Mouse (Mus musculus): Measurements from ENCODE around the gene Aamp. TPM values are rescaled to one million over a fixed set of nuclear protein-coding genes. Genes with fewer than 3 reads are reported as not detected.
A peak's percentile ranks its signal among the peaks of the same experiment; 100 is the strongest.
"Not testable (repeated sequence)": the region's sequence is repeated elsewhere in the genome, so short reads cannot be mapped to it uniquely, and the experiment has no call there.

Aamp gene
- polyA plus RNA-seq (2016; fragmentation: Nextera tagmentation; extraction: Ambion mirVana) = 241 and 246 TPM in 2 replicates

GRCm38 (mm10) chr1:74284543-74285160, at the start of gene Aamp, which contains the start of gene Pnkd:
Gene Aamp, minus strand, starts transcription at chr1:74284738.
Gene Pnkd, plus strand, starts transcription at chr1:74284930.
- Histone ChIP-seq H3K4me1 (peaks cover 25% of the 10 kb centered on the region), H3K36me3 (peaks cover 51% of the 10 kb centered on the region), H3K9me3 (replicated peaks) (no peaks in the 10 kb centered on the region), H3K27ac (replicated peaks) (peak within 1 kb of the TSS; percentile 83), H3K4me3 (peak within 1 kb of the TSS; percentile 78), H3K27me3 (ENCODE audit: low read depth, poor library complexity, severe bottlenecking) (no peaks in the 10 kb centered on the region)
- under 1% methylated on average over 56 of the region's 56 CpGs for WGBS
- DNase-seq (ENCODE audit: low spot score) = peak; percentile 100

DNA sequence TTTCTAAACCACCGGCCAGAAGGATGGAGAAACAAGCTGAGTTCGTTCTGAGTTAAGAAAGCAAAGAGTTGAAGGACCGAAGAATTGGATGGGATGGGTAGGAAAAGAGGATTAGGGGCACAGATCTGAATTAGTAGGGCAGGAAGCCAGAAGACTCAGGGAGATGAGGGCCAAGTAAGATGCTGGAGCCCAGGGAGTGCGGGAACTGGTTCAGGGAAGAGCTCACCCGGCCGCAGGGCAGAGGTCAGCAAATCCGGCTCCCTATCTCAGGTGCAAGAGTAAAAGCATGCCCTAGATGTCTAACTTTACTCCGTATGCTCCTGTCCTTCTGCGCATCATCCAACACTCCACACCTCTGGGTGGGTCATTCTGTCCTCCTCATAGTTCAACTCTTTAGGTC, 48.4 kb upstream of the Aamp start:
- DNase-seq (ENCODE audit: low spot score) = no peak
- Histone ChIP-seq H3K36me3 (no peaks in the 10 kb centered on the region), H3K27ac (replicated peaks) (peak overlapping the region; percentile 85), H3K4me3 (peak overlapping the region; percentile 66), H3K9me3 (replicated peaks) (no peaks in the 10 kb centered on the region), H3K4me1 (peaks cover 44% of the 10 kb centered on the region), H3K27me3 (ENCODE audit: low read depth, poor library complexity, severe bottlenecking) (0 out of 2 replicates have a peak, but pooled peaks cover 7% of the 10 kb centered on the region)
- 3% methylated on average over 9 of the region's 9 CpGs for WGBS

DNA sequence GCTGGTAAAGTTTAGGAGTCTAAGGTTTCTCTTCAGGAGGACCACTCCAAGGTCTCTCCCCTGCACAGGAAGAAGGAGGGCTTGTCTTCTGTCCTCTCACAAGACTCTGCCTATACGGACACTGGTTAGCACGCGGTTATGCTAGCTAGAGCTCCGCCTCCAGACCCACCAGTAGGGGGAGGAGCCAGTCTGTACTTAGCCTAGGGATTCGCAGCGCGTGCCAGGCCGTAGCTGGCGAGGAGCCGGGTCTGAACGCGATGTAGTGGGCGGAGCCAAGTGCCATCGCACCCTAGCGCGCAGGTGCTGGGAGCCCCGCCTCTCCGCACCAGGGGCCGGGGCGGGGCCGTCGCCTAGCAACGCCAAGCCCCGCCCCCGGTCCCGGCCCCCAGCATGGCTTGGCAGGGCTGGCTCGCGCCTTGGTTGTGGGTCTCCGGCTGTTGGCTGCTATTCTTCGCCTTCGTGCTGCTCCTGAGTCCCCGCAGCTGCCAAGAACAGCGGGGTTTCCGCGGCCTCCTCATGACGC, 47.8 kb upstream of the Aamp start:
- peak overlapping the region; percentile 85 for H3K27ac ChIP-seq (replicated peaks)
- H3K4me1 ChIP-seq = peaks cover 44% of the 10 kb centered on the region
- WGBS = under 1% methylated on average over 36 of the region's 36 CpGs
- H3K4me3 ChIP-seq = peak overlapping the region; percentile 66
- H3K36me3 ChIP-seq = no peaks in the 10 kb centered on the region
- H3K9me3 ChIP-seq (replicated peaks) = no peaks in the 10 kb centered on the region
- DNase-seq (ENCODE audit: low spot score) = peak; percentile 94
- H3K27me3 ChIP-seq (ENCODE audit: low read depth, poor library complexity, severe bottlenecking) = 0 out of 2 replicates have a peak, but pooled peaks cover 7% of the 10 kb centered on the region

GRCm38 (mm10) chr1:74331046-74331681, 46.6 kb upstream of the Aamp start:
- Histone ChIP-seq H3K4me1 (peaks cover 44% of the 10 kb centered on the region), H3K27me3 (ENCODE audit: low read depth, poor library complexity, severe bottlenecking) (0 out of 2 replicates have a peak, but pooled peaks cover 7% of the 10 kb centered on the region), H3K4me3 (no peak overlapping the region), H3K9me3 (replicated peaks) (no peaks in the 10 kb centered on the region), H3K36me3 (no peaks in the 10 kb centered on the region), H3K27ac (replicated peaks) (peak overlapping the region; percentile 42; the same call in 1 of the 2 replicates)
- WGBS = 82% methylated on average over 4 of the region's 4 CpGs
- DNase-seq (ENCODE audit: low spot score) = no peak

DNA sequence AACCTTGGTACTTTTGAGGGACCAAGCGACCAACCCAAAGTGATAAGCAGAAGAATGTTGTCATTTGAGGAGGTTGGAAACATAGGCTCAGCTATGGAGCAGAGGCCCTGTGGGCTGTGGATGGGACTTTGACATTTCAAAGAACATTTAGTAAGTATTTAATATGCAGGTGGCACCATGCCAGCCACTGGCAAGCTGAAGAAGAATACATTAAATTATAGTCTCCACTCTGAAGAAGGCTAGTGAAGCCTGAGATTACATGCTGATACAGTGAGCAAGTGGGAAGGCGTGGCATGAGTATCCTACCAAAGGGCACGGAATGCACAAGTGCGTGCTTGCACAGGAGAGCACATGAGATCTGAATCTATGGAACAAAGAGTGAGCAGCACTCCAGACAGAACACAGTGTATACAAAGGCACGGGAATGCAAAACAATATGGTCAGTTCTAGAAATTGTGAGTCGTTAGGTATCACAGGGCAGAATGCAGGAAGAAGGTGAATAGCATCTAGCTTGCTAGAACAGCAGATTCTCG, 45.4 kb upstream of the Aamp start:
- 86% methylated on average over 7 of the region's 7 CpGs for WGBS
- no peaks in the 10 kb centered on the region for H3K36me3 ChIP-seq
- no peak for DNase-seq (ENCODE audit: low spot score)

GRCm38 (mm10) chr1:74326916-74327315, 42.4 kb upstream of the Aamp start:
- not testable (repeated sequence) for H3K9me3 ChIP-seq (replicated peaks); H3K36me3 ChIP-seq; H3K4me1 ChIP-seq; DNase-seq (ENCODE audit: low spot score); H3K27ac ChIP-seq (replicated peaks); H3K4me3 ChIP-seq; H3K27me3 ChIP-seq (ENCODE audit: low read depth, poor library complexity, severe bottlenecking)
- 64% methylated on average over 2 of the region's 2 CpGs for WGBS

More for the DNA sequence above, 45.4 kb upstream of the Aamp start:
- Histone ChIP-seq H3K4me3 (no peak overlapping the region), H3K9me3 (replicated peaks) (no peaks in the 10 kb centered on the region), H3K27ac (replicated peaks) (no peak overlapping the region), H3K27me3 (ENCODE audit: low read depth, poor library complexity, severe bottlenecking) (0 out of 2 replicates have a peak, but pooled peaks cover 7% of the 10 kb centered on the region), H3K4me1 (peaks cover 35% of the 10 kb centered on the region)

DNA sequence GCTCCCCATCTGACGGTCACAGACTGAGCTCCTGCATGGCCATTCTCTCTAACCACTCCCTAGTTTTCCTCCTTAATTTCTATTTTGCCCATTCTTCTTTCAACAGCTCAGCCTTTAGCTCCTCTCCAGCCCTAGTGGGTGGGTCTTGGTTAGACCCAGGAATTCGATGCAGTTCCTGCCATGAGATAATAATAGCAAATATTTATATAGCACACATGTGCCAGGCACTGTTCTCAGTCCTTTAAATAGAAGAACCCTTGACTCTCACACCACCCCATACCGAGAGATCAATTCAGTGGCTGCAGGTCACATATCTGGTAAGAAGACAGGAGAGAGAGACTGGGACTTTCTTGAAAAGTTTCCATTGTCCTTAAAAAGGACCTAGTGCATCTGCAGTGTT, 36.9 kb upstream of the Aamp start:
- no peak overlapping the region for H3K4me3 ChIP-seq
- WGBS = 84% methylated on average over 3 of the region's 3 CpGs

GRCm38 (mm10) chr1:74318711-74319110, 34.2 kb upstream of the Aamp start:
- Histone ChIP-seq H3K27ac (replicated peaks) (no peak overlapping the region), H3K27me3 (ENCODE audit: low read depth, poor library complexity, severe bottlenecking) (no peaks in the 10 kb centered on the region), H3K36me3 (no peaks in the 10 kb centered on the region), H3K4me3 (no peak overlapping the region), H3K9me3 (replicated peaks) (no peaks in the 10 kb centered on the region), H3K4me1 (no peaks in the 10 kb centered on the region)
- no peak for DNase-seq (ENCODE audit: low spot score)
- 91% methylated on average over 3 of the region's 3 CpGs for WGBS

More for the DNA sequence above, 36.9 kb upstream of the Aamp start:
- Histone ChIP-seq H3K4me1 (no peaks in the 10 kb centered on the region), H3K36me3 (no peaks in the 10 kb centered on the region), H3K27me3 (ENCODE audit: low read depth, poor library complexity, severe bottlenecking) (no peaks in the 10 kb centered on the region), H3K27ac (replicated peaks) (no peak overlapping the region), H3K9me3 (replicated peaks) (no peaks in the 10 kb centered on the region)
- DNase-seq (ENCODE audit: low spot score) = no peak

DNA sequence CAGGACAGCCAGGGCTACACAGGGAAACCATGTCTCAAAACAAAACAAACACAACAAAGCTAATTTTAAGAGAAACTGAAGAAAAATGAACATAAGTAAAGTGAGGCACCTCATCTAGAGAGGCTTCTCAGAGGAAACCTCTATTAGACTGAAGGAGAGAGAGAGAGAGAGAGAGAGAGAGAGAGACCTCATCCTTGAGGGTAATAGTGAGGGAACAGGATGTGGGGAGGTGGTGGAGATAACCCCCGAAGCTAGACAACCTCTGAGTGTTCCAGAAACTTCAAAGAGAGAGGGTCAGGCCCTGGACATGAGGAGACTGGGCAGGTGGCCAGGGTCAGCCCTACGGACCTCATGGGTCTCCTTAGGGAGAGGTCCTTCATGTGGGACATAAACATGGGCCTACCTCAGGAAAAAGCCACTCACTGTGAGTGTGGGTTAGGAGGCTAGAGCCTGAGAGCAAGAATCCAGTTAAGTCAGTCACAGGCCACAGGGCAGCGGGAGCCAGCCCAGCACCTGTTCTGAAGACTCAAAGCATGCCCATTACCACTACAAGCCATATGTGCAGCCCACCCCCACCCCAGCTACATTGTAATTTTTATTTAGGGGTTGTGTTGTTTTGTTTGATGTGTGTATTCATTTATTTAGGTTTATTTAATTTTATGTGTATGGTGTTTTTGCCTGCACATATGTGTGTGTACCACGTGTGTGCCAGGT, 31.7 kb upstream of the Aamp start:
- Histone ChIP-seq H3K9me3 (replicated peaks) (no peaks in the 10 kb centered on the region), H3K27ac (replicated peaks) (no peak overlapping the region), H3K4me1 (no peaks in the 10 kb centered on the region), H3K4me3 (no peak overlapping the region), H3K36me3 (no peaks in the 10 kb centered on the region), H3K27me3 (ENCODE audit: low read depth, poor library complexity, severe bottlenecking) (no peaks in the 10 kb centered on the region)
- no peak for DNase-seq (ENCODE audit: low spot score)
- WGBS = 86% methylated on average over 4 of the region's 4 CpGs

GRCm38 (mm10) chr1:74314796-74315195, 30.3 kb upstream of the Aamp start:
- no peak overlapping the region for H3K27ac ChIP-seq (replicated peaks)
- H3K4me1 ChIP-seq = peaks cover 2% of the 10 kb centered on the region; the same call in 1 of the 2 replicates
- H3K4me3 ChIP-seq = no peak overlapping the region
- no peaks in the 10 kb centered on the region for H3K9me3 ChIP-seq (replicated peaks)
- no peaks in the 10 kb centered on the region for H3K36me3 ChIP-seq
- DNase-seq (ENCODE audit: low spot score) = no peak
- 86% methylated on average over 3 of the region's 3 CpGs for WGBS
- no peaks in the 10 kb centered on the region for H3K27me3 ChIP-seq (ENCODE audit: low read depth, poor library complexity, severe bottlenecking)

- Histone ChIP-seq H3K9me3 (replicated peaks) (no peaks in the 10 kb centered on the region), H3K4me3 (no peak overlapping the region), H3K4me1 (peaks cover 2% of the 10 kb centered on the region; the same call in 1 of the 2 replicates), H3K27ac (replicated peaks) (no peak overlapping the region), H3K27me3 (ENCODE audit: low read depth, poor library complexity, severe bottlenecking) (no peaks in the 10 kb centered on the region), H3K36me3 (no peaks in the 10 kb centered on the region)
- DNase-seq (ENCODE audit: low spot score) = peak; percentile 40
- 10% methylated on average over 3 of the region's 3 CpGs for WGBS
Measured at GRCm38 (mm10) chr1:74313049-74313692, 28.6 kb upstream of the Aamp start.

DNA sequence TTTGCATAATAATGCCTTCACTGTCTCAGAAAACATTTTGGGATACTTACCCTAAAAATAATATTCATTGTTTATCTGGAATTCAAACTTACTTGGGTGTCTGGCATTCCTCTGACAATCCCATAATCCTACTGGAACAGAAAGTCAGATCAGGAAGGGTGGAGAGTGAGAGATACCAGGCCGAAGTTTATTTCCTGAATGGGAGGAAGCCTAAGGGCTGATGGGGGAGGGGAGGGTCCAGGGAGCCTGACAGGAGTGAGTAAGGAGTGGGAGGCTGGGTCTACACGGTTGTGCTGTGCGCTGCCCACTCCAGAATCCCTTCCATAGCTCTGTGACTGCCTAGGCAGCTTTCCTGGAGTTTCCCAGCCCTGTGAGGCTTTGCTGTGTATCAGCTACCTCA, 25.2 kb upstream of the Aamp start:
- no peak overlapping the region for H3K27ac ChIP-seq (replicated peaks)
- DNase-seq (ENCODE audit: low spot score) = no peak
- no peaks in the 10 kb centered on the region for H3K9me3 ChIP-seq (replicated peaks)
- H3K4me3 ChIP-seq = no peak overlapping the region
- H3K36me3 ChIP-seq = no peaks in the 10 kb centered on the region
- peaks cover 2% of the 10 kb centered on the region; the same call in 1 of the 2 replicates for H3K4me1 ChIP-seq
- H3K27me3 ChIP-seq (ENCODE audit: low read depth, poor library complexity, severe bottlenecking) = peaks cover 8% of the 10 kb centered on the region
- WGBS = 65% methylated on average over 3 of the region's 3 CpGs

All from midbrain, embryonic 10.5 days (tissue).